Mouse (Mus musculus): ENCODE results near the gene Ehd4.

Gene Ehd4

GRCm38 (mm10) chr2:120106397-120106973 is 47.9 kb downstream of the Ehd4 start:
- DNase-seq = no peak

GRCm38 (mm10) chr2:120105861-120106260 is 48.5 kb downstream of the Ehd4 start:
- no peak for DNase-seq

GRCm38 (mm10) chr2:120102881-120103280 is 51.5 kb downstream of the Ehd4 start:
- no peak for DNase-seq

GRCm38 (mm10) chr2:120102450-120102849 is 52.0 kb downstream of the Ehd4 start:
- DNase-seq = no peak

DNA sequence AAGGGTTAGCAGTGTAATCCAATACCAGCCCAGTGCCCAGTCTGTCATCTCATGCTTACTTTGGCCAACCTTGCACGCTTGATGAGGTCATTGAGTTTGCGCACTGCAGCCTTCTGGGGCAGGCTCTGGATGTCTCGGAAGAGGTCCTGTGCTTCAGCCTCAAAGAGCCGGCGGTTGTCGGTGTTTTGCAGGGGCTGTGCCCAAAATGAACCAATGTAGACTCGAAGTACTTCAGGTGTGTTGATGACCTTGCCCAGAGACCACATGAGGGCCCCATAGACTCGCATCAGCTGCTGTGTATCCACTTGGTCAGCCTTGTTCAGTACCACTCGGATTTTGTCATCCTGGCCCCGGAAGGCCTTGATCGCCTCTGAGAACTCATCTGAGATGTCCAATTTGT is 52.4 kb downstream of the Ehd4 start:
- no peak for DNase-seq

DNA sequence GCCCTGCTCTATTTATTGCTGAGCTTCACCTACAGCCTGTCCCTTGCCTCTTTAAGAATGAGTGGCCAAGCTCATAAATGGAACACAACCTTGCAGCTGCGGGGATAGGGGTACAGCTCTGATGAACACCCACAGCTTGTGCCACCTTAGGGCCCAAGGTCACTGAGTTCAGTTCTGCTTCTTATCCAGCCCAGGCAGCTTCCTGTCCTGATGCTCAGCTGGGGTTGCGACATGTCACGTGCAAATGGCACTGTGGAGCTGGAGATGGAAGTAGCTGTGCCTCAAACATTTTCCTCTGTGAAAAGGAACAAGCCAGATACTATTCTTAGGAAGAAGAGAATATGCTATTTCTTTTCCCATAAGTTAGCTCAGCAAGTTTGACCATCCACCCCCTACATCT is 54.5 kb downstream of the Ehd4 start:
- peak; percentile 26 for DNase-seq

- no peak for DNase-seq
Measured at GRCm38 (mm10) chr2:120099263-120099662, 55.1 kb downstream of the Ehd4 start.

- DNase-seq = no peak
Measured at GRCm38 (mm10) chr2:120098781-120099202, 55.6 kb downstream of the Ehd4 start.

- DNase-seq = no peak
Measured at GRCm38 (mm10) chr2:120097868-120098267, 56.5 kb downstream of the Ehd4 start.

- DNase-seq = no peak
Measured at GRCm38 (mm10) chr2:120096711-120097110, 57.7 kb downstream of the Ehd4 start.

GRCm38 (mm10) chr2:120096191-120096590 is 58.2 kb downstream of the Ehd4 start:
- no peak for DNase-seq

DNA sequence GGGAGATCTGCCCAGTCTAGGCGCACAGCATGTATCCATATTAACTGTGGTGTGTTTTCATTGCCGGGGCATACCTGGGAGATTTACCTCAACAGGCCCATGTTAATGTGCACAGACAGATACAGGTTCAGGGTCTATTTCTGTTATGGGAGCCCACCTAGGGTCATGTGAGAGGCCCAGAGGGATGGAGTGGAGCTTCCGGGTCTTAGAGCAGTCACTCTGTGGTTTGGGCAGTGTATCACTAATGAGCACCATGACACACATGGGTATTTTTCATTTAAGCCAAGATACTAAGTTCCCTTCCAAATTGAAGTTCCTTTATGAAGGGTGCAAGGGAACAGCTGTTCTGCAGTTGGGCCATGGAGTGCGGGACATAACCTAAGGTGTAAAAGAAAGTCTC is 59.2 kb downstream of the Ehd4 start:
- DNase-seq = no peak

DNA sequence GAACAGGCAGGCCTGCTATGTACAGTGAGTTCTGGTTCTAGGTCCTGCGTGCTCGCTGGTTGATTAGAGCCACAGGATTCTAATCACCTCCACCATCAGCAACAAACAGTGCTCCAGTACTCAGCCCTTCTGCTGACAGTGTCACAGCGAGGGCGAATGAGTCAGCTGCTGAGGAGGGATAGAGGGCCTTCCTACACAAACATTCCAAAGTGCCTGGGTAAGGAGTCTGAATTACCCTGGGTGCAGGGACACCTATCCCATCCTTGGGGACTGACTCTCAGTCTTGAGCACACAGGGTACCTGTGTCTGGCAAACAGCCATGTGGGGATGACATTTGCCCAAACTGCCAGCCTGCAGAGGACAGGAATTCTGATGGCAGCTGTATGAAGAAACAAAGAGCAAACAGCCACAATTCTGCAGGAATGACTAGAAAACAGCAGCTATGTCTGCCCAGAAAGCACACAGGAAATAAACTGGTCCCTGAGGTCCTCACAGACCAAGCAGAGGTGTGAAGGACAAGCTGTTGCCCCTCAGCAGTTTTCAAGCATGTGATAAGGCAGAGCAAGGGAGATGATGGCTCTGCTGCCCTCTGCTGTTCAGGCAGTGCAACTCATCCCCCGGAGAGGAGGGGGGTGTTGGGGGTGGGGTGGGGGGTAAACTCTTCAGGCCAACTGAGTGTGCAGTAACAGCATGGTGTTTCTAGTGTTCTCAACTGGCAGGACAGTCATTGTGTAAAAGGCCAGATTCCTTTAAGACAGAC is 60.6 kb downstream of the Ehd4 start:
- DNase-seq = peak; percentile 42

GRCm38 (mm10) chr2:120090979-120091378 is 63.4 kb downstream of the Ehd4 start:
- DNase-seq = no peak

DNA sequence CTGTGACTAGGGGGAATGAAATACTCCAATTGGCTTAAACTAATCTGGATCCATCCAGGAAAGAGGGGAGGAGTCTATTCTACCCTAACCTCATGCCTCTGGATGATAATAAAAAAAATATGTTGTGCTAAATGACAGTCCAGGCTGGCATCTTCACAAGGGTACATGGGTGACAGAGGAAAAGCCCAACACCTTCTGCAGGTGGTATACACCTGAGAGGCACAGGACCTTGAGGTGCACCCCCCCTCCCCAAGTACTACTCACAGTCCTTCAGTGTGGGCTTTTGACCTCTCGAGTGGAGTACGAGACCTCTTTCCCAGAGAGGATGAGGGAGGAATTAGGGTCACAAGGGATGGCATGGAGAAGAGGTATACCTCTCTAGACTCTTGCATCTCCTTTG is 66.5 kb downstream of the Ehd4 start:
- no peak for DNase-seq

DNA sequence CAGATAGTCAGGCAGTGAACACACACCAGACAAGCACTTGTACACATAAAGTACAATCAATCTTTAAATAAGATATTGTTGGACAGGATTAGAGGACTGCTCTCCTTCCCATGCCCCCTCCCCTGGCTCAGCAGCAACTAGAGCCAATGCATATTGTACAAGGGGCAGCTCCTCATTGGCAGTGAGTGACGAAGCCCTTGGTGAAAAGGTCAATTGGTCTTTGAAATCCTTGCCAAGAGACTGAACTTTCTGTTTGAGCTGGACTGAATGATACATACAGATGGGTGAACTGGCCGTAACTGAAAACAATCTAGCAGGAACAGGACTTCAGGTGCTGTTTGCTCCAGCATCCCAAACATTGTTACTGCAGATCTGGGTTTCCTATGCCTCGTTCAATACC is 67.0 kb downstream of the Ehd4 start:
- DNase-seq = no peak

DNA sequence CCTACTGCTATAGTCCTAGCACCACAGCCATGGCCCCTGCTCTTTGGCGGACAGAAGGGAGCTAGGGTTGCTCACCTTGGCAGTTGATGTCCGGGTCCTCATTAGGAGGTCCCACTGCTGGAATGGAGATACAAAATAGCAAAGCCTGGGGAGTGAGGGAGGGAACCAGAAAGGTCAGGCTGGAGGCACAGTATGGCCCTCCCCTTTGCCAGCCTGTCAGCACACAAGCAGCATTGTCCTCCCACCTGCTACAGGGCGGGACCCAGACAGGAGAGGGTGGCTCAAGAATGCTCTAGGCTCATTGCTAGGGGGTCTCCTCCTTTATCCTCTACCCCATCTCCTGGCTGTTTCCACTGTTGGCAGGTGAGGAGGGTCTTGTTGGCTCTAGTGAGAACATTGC is 68.4 kb downstream of the Ehd4 start:
- DNase-seq = no peak

- DNase-seq = peak; percentile 20
Measured at GRCm38 (mm10) chr2:120084593-120085361, 69.6 kb downstream of the Ehd4 start.

DNA sequence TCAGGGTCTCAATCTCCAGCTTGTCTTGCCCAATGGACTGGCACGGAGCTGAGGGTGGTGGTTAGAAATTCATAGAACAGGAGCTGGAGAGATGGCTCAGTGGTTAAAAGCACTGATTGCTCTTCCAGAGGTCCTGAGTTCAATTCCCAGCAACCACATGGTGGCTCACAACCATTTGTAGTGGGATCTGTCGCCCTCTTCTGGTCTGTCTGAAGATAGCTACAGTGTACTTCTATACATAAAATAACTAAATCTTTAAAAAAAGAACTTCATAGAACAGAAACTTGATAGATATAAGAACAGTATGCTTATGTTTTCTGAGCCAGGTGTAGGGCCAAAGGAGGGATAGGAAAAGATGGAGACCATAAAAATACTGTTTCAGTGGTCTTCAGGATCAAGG is 72.0 kb downstream of the Ehd4 start:
- no peak for DNase-seq

- peak; percentile 61 for DNase-seq
Measured at GRCm38 (mm10) chr2:120076076-120076705, 78.2 kb downstream of the Ehd4 start.

DNA sequence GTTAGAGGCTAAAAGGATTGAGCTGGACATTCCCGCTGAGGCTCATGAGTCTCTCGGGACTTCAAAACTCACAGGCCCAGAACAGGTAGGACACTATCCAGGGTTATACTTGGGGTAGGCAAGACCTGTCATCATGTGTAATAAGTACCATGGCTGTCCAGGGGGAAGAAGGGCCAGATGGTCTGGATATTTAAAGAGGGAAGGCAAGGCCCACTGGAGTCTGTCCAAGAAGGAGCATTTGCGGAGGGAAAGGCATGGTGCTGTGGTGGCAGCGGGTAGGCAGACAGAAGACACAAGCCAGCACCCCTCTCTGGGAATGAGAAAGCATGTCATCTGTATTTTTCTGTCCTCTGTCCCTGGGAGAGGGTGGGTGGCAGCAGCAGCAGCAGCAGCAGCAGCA is 80.3 kb downstream of the Ehd4 start:
- DNase-seq = no peak

DNA sequence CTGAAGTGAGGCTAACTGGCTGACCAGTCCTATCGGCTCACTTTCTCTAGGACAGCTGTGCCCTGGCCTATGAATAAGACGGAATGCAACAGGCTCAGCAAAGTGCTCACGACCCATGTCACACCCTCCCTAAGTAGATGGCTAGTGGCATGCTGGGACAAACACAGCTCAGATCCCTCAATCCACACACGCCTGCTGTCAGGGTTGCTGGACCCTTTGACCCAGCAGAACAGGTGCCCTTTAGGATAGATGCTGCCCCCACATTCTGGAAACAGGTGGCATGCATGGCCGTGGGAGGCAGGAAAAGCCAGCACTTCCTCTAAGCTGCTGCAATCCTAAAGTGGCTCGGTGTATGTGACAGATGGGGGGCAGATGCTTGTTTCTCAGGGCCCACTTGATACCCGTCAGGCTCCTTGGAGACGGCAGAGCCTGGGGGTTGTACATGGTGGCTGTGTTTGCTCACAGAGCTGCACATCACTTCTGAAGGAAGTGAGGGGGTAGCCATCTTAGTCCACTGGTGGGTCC is 84.9 kb downstream of the Ehd4 start:
- no peak for DNase-seq
